Mouse (Mus musculus): ENCODE results near the gene Arntl2. TPM values are rescaled to one million over a fixed set of nuclear protein-coding genes. Genes with fewer than 3 reads are reported as not detected.

Arntl2 gene
- polyA plus RNA-seq, 1 experiment from 2014 or later, result 0.85 TPM

DNA sequence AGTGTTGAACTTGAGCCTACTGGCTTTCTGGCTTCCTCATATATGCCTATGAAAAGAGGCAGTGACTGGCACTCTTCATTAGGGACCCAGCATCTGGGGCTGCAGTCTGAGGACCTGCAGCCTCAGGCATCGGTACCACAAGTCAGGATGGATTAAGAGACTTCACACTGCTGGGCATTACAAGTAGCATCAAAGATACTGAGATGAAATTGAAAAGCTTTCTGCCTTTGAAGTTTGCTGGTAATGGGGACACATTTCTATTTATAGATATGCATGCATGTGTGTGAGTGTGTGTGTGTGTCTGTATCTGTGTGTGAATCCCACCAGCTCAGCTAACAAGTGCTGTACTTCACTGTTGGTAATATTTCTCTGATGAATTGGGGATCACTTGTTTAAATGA lies 43.2 kb upstream of the Arntl2 start:
- H3K27me3 ChIP-seq (replicated peaks; ENCODE audit: insufficient read depth, low read length), result no peaks in the 10 kb centered on the region
- no peak for TF ChIP-seq CTCF (IDR thresholded peaks at IDR 0.05)
- no peak for TF ChIP-seq EP300 (IDR thresholded peaks at IDR 0.05)
- DNase-seq (ENCODE audit: low spot score), result no peak
- H3K4me2 ChIP-seq (replicated peaks; ENCODE audit: low read depth, low read length), result no peak overlapping the region
- H3K4me3 ChIP-seq (ENCODE audit: low read depth, low read length), result no peak overlapping the region
- no peak overlapping the region for H3K27ac ChIP-seq (ENCODE audit: low read length)
- 62% methylated on average over 1 of the region's 1 CpGs for WGBS
- no peaks in the 10 kb centered on the region for H3K4me1 ChIP-seq (ENCODE audit: insufficient read depth, low read depth, low read length)
- no peaks in the 10 kb centered on the region for H3K9me3 ChIP-seq (ENCODE audit: low read length)
- no peaks in the 10 kb centered on the region for H3K36me3 ChIP-seq (ENCODE audit: insufficient read depth, low read length)
- ATAC-seq, result no peak
- no peak overlapping the region for H3K9ac ChIP-seq (replicated peaks; ENCODE audit: low read depth)

GRCm38 (mm10) chr6:146753560-146754160 lies 42.2 kb upstream of the Arntl2 start:
- Histone ChIP-seq H3K4me3 (ENCODE audit: low read depth, low read length) (no peak overlapping the region), H3K27me3 (replicated peaks; ENCODE audit: insufficient read depth, low read length) (no peaks in the 10 kb centered on the region), H3K9ac (replicated peaks; ENCODE audit: low read depth) (no peak overlapping the region), H3K4me1 (ENCODE audit: insufficient read depth, low read depth, low read length) (no peaks in the 10 kb centered on the region), H3K27ac (ENCODE audit: low read length) (no peak overlapping the region), H3K9me3 (ENCODE audit: low read length) (no peaks in the 10 kb centered on the region), H3K4me2 (replicated peaks; ENCODE audit: low read depth, low read length) (no peak overlapping the region), H3K36me3 (ENCODE audit: insufficient read depth, low read length) (no peaks in the 10 kb centered on the region)
- DNase-seq (ENCODE audit: low spot score), result no peak
- ATAC-seq, result no peak
- TF ChIP-seq EP300 (IDR thresholded peaks at IDR 0.05) (no peak), CTCF (IDR thresholded peaks at IDR 0.05) (no peak)
- WGBS, result 54% methylated on average over 2 of the region's 2 CpGs

- no peak for TF ChIP-seq CTCF (IDR thresholded peaks at IDR 0.05)
- TF ChIP-seq EP300 (IDR thresholded peaks at IDR 0.05), result no peak
- no peaks in the 10 kb centered on the region for H3K27me3 ChIP-seq (replicated peaks; ENCODE audit: insufficient read depth, low read length)
- H3K36me3 ChIP-seq (ENCODE audit: insufficient read depth, low read length), result no peaks in the 10 kb centered on the region
- H3K4me1 ChIP-seq (ENCODE audit: insufficient read depth, low read depth, low read length), result no peaks in the 10 kb centered on the region
- H3K27ac ChIP-seq (ENCODE audit: low read length), result no peak overlapping the region
- no peak overlapping the region for H3K4me3 ChIP-seq (ENCODE audit: low read depth, low read length)
- no peak for ATAC-seq
- no peak overlapping the region for H3K9ac ChIP-seq (replicated peaks; ENCODE audit: low read depth)
- H3K4me2 ChIP-seq (replicated peaks; ENCODE audit: low read depth, low read length), result no peak overlapping the region
- no peaks in the 10 kb centered on the region for H3K9me3 ChIP-seq (ENCODE audit: low read length)
- DNase-seq (ENCODE audit: low spot score), result no peak
- 97% methylated on average over 2 of the region's 2 CpGs for WGBS
Observed at GRCm38 (mm10) chr6:146755136-146755535, 40.7 kb upstream of the Arntl2 start.

DNA sequence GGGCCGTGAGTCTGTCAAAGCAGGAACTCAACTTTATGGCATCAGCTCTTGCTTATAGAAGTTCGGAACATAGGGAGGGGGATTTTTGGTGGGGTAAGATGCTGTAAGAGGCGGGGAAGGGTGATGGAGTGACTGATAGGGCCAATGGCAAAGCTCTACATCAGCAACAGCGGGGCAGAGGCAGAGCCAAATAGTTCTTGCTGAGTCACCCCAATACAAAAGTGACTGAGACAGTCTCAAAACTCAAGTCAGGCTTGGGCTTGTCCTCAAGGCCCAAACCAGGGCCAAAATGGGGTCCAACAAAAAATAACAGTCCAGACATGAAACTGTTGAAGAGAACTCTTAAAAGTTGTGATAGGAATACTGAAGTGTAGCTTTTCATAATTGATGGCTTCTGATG lies 40.2 kb upstream of the Arntl2 start:
- no peak overlapping the region for H3K4me2 ChIP-seq (replicated peaks; ENCODE audit: low read depth, low read length)
- no peaks in the 10 kb centered on the region for H3K9me3 ChIP-seq (ENCODE audit: low read length)
- 91% methylated on average over 4 of the region's 4 CpGs for WGBS
- no peaks in the 10 kb centered on the region for H3K4me1 ChIP-seq (ENCODE audit: insufficient read depth, low read depth, low read length)
- no peak overlapping the region for H3K27ac ChIP-seq (ENCODE audit: low read length)
- no peaks in the 10 kb centered on the region for H3K36me3 ChIP-seq (ENCODE audit: insufficient read depth, low read length)
- no peak overlapping the region for H3K4me3 ChIP-seq (ENCODE audit: low read depth, low read length)
- no peaks in the 10 kb centered on the region for H3K27me3 ChIP-seq (replicated peaks; ENCODE audit: insufficient read depth, low read length)
- H3K9ac ChIP-seq (replicated peaks; ENCODE audit: low read depth), result no peak overlapping the region
- no peak for DNase-seq (ENCODE audit: low spot score)
- ATAC-seq, result no peak
- TF ChIP-seq CTCF (IDR thresholded peaks at IDR 0.05) (no peak), EP300 (IDR thresholded peaks at IDR 0.05) (no peak)

DNA sequence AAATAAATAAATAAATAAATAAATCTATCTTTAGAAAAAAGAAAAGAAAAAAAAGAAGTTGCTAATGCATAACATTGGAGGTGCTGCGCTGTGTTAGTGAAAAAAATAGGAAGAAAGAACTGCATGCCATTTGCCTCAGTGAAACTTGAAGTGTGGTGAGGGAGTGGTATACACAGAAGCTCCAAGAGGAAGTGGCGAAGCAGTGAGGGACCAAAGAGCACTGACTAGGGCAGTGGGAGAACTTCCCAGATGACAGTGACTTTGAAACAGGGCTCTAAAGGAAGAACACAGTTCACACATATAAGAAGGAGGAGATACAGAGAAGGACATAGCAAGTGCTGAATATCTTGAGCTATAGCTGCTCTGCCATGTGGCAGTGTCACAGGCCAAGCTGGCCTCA lies 36.8 kb upstream of the Arntl2 start:
- no peak for ATAC-seq

GRCm38 (mm10) chr6:146760022-146760421 lies 35.8 kb upstream of the Arntl2 start:
- ATAC-seq, result no peak
- WGBS, result 80% methylated on average over 2 of the region's 2 CpGs
- Histone ChIP-seq H3K27me3 (replicated peaks; ENCODE audit: insufficient read depth, low read length) (no peaks in the 10 kb centered on the region), H3K27ac (ENCODE audit: low read length) (no peak overlapping the region), H3K4me1 (ENCODE audit: insufficient read depth, low read depth, low read length) (no peaks in the 10 kb centered on the region), H3K4me3 (ENCODE audit: low read depth, low read length) (no peak overlapping the region), H3K9me3 (ENCODE audit: low read length) (no peaks in the 10 kb centered on the region), H3K4me2 (replicated peaks; ENCODE audit: low read depth, low read length) (no peak overlapping the region), H3K36me3 (ENCODE audit: insufficient read depth, low read length) (no peaks in the 10 kb centered on the region), H3K9ac (replicated peaks; ENCODE audit: low read depth) (no peak overlapping the region)
- no peak for DNase-seq (ENCODE audit: low spot score)
- TF ChIP-seq CTCF (IDR thresholded peaks at IDR 0.05), result no peak
- no peak for TF ChIP-seq EP300 (IDR thresholded peaks at IDR 0.05)

More for the DNA sequence above, 36.8 kb upstream of the Arntl2 start:
- no peaks in the 10 kb centered on the region for H3K36me3 ChIP-seq (ENCODE audit: insufficient read depth, low read length)
- TF ChIP-seq EP300 (IDR thresholded peaks at IDR 0.05) (no peak), CTCF (IDR thresholded peaks at IDR 0.05) (no peak)
- H3K4me2 ChIP-seq (replicated peaks; ENCODE audit: low read depth, low read length), result no peak overlapping the region
- H3K9me3 ChIP-seq (ENCODE audit: low read length), result no peaks in the 10 kb centered on the region
- H3K27ac ChIP-seq (ENCODE audit: low read length), result no peak overlapping the region
- H3K9ac ChIP-seq (replicated peaks; ENCODE audit: low read depth), result no peak overlapping the region
- peak; percentile 9 for DNase-seq (ENCODE audit: low spot score)
- H3K27me3 ChIP-seq (replicated peaks; ENCODE audit: insufficient read depth, low read length), result no peaks in the 10 kb centered on the region
- 89% methylated on average over 2 of the region's 2 CpGs for WGBS
- H3K4me3 ChIP-seq (ENCODE audit: low read depth, low read length), result no peak overlapping the region
- H3K4me1 ChIP-seq (ENCODE audit: insufficient read depth, low read depth, low read length), result no peaks in the 10 kb centered on the region

- ATAC-seq, result no peak
- no peaks in the 10 kb centered on the region for H3K36me3 ChIP-seq (ENCODE audit: insufficient read depth, low read length)
- no peak for DNase-seq (ENCODE audit: low spot score)
- H3K9me3 ChIP-seq (ENCODE audit: low read length), result no peaks in the 10 kb centered on the region
- no peak overlapping the region for H3K4me2 ChIP-seq (replicated peaks; ENCODE audit: low read depth, low read length)
- TF ChIP-seq CTCF (IDR thresholded peaks at IDR 0.05) (no peak; the same call in 1 of the 2 replicates), EP300 (IDR thresholded peaks at IDR 0.05) (no peak)
- no peaks in the 10 kb centered on the region for H3K4me1 ChIP-seq (ENCODE audit: insufficient read depth, low read depth, low read length)
- H3K27me3 ChIP-seq (replicated peaks; ENCODE audit: insufficient read depth, low read length), result no peaks in the 10 kb centered on the region
- no peak overlapping the region for H3K4me3 ChIP-seq (ENCODE audit: low read depth, low read length)
- no peak overlapping the region for H3K9ac ChIP-seq (replicated peaks; ENCODE audit: low read depth)
- no peak overlapping the region for H3K27ac ChIP-seq (ENCODE audit: low read length)
- 58% methylated on average over 4 of the region's 4 CpGs for WGBS
Observed at GRCm38 (mm10) chr6:146760736-146761135, 35.1 kb upstream of the Arntl2 start.
